Mouse (Mus musculus) gastrocnemius, postnatal 36 days (tissue): ENCODE data around the gene Zfp987. TPM values are rescaled to one million over a fixed set of nuclear protein-coding genes. Genes with fewer than 3 reads are reported as not detected.
A peak's percentile ranks its signal among the peaks of the same experiment; 100 is the strongest.
"Not testable (repeated sequence)": the region's sequence is repeated elsewhere in the genome, so short reads cannot be mapped to it uniquely, and the experiment has no call there.

ENCODE experiments used
- DNase-seq, 2 experiments: peaks; one replicate each; pipeline ENCODE4 v3.0.0; 2022
- intact Hi-C: fragments of 180-260 bp; cut with DNase I; formaldehyde crosslinking; loops from one replicate; pipeline ENCODE4 v1.15.1; 2025
- total RNA-seq, 2 experiments: library from RNA; stranded (reverse); gene quantifications; 2 replicates each; pipeline ENCODE4 v1.2.3; 2021

Gene Zfp987
- total RNA-seq, 2 experiments from 2014 or later, result not detected

DNA sequence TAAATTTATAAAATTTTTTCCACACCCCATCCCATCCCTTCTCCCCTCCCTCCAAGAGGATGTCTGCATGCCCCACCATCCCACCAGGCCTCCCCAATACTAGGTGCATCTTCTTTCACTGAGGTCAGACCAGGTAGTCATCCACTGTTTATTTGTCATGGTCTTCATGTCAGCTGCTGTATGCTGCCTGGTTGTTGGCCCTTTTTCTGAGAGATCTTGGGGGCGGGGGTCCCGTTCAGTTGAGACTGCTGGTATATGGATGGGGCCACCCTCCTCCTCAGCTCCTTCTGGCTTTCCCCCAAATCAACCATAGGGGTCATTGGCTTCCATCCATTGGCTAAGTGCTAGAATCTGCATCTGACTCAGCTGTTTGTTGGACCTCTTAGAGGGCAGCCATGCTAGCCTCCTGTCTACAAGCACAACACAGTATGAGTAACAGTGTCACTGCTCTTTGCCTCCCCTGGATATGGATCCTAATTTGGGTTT is 71.7 kb downstream of the Zfp987 start:
- intact Hi-C loops, DNase-seq: not testable (repeated sequence)

DNA sequence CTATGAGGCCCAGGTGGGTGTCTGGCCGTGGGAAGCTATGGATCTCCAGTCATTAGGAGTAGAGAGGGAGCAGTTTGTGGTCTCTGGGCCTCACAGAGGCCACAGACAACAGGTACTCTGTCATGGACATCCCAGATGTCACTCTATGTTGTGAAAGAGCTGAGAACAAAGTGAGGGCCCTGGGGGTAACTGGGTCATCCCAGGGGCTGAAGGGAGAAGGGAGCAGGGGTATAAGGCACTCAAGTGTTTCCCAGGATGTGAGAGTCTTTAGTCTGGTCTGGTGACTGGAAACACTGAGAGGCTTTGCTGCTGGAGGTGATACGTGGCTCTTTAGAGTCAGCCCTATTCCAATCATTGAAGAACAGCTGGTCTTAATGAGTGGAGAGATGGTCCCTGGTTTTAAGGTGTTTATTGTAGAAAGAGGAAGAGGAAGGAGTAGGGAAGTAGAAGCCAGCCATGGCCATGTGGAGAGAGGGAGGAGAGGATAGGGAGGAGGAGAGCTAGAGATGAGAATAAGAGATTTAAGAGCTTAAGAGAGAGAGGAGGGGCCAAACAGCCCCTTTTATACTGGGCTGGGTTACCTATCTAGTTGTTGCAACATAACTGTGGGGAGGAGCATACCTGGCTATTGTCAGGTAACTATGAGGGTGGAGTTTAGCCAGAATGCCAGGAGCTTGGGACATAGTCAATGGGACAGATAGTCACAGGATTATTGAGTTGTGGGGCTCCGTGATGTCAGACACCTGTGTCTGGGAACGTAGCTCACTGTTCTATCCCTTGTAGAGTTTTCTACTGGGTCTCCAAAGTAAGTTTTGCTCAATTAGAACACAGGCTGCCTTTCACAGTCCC is 76.5 kb downstream of the Zfp987 start:
- DNase-seq, result peak; percentile 4 to 18
- intact Hi-C loops, result not testable (repeated sequence)

Other genes starting within 250 kb of the Zfp987 start
- gene Zfp986, start 228.5 kb upstream of the Zfp987 start, total RNA-seq, result not detected
- not detected for gene Zfp600, start 59.5 kb downstream of the Zfp987 start, total RNA-seq